Mouse (Mus musculus) cerebellum, postnatal 25 days (tissue): ENCODE measurements at regions not wholly inside any gene's neighbourhood (a gene's known extent, or its start where the extent isn't known, plus 50 kb on each side); places are given as distances from the start of the nearest gene placed in this dataset.
"Not testable (repeated sequence)": the region's sequence is repeated elsewhere in the genome, so short reads cannot be mapped to it uniquely, and the experiment has no call there.

ENCODE experiments used
- DNase-seq, 2 experiments: peaks; one replicate each; pipeline ENCODE4 v3.0.0; 2021; ENCODE audit warnings: mixed read lengths in 2 of 2

GRCm38 (mm10) chr3:34709553-34709952 lies 59.3 kb downstream of the Sox2 start:
- DNase-seq: no peak

GRCm38 (mm10) chr3:34712137-34712536 lies 61.9 kb downstream of the Sox2 start:
- DNase-seq: not testable (repeated sequence)

- DNase-seq: no peak
These were observed 72.3 kb downstream of the Sox2 start for GRCm38 (mm10) chr3:34722506-34722905.

- DNase-seq: no peak
These were observed 76.8 kb downstream of the Sox2 start for GRCm38 (mm10) chr3:34726955-34727354.

GRCm38 (mm10) chr3:34728282-34728681 lies 78.1 kb downstream of the Sox2 start:
- DNase-seq: no peak

- no peak for DNase-seq
These were observed 84.8 kb downstream of the Sox2 start for GRCm38 (mm10) chr3:34734966-34735365.

- DNase-seq: no peak
These were observed 87.8 kb downstream of the Sox2 start for GRCm38 (mm10) chr3:34738001-34738400.

- no peak for DNase-seq
These were observed 88.7 kb downstream of the Sox2 start for GRCm38 (mm10) chr3:34738938-34739337.

GRCm38 (mm10) chr3:34739693-34740092 lies 89.5 kb downstream of the Sox2 start:
- DNase-seq: no peak

- DNase-seq: no peak
These were observed 89.9 kb downstream of the Sox2 start for GRCm38 (mm10) chr3:34740110-34740509.

- no peak for DNase-seq
These were observed 95.1 kb downstream of the Sox2 start for GRCm38 (mm10) chr3:34745181-34745736.

- no peak for DNase-seq
These were observed 97.4 kb downstream of the Sox2 start for GRCm38 (mm10) chr3:34747499-34748093.

GRCm38 (mm10) chr3:34749989-34750388 lies 99.8 kb downstream of the Sox2 start:
- DNase-seq: no peak

- DNase-seq: no peak
These were observed 101.3 kb downstream of the Sox2 start for GRCm38 (mm10) chr3:34751551-34751950.

GRCm38 (mm10) chr3:34753557-34753956 lies 103.4 kb downstream of the Sox2 start:
- DNase-seq: no peak

- DNase-seq: no peak
These were observed 104.6 kb downstream of the Sox2 start for GRCm38 (mm10) chr3:34754781-34755180.

GRCm38 (mm10) chr3:34755282-34755681 lies 105.1 kb downstream of the Sox2 start:
- not testable (repeated sequence) for DNase-seq

- DNase-seq: no peak
These were observed 106.4 kb downstream of the Sox2 start for GRCm38 (mm10) chr3:34756632-34757031.

- DNase-seq: no peak
These were observed 106.9 kb downstream of the Sox2 start for GRCm38 (mm10) chr3:34757130-34757529.

GRCm38 (mm10) chr3:34757813-34758510 lies 107.8 kb downstream of the Sox2 start:
- no peak for DNase-seq

GRCm38 (mm10) chr3:34759942-34760640 lies 109.9 kb downstream of the Sox2 start:
- DNase-seq: no peak

GRCm38 (mm10) chr3:34761162-34761769 lies 111.1 kb downstream of the Sox2 start:
- no peak for DNase-seq

- DNase-seq: no peak
These were observed 111.6 kb downstream of the Sox2 start for GRCm38 (mm10) chr3:34761783-34762182.
